Mouse (Mus musculus): ENCODE measurements at regions not wholly inside any gene's neighbourhood (a gene's known extent, or its start where the extent isn't known, plus 50 kb on each side); places are given as distances from the start of the nearest gene placed in this dataset.

- Histone ChIP-seq H3K4me1 (ENCODE audit: insufficient read depth, low read length) (no peaks in the 10 kb centered on the region), H3K4me2 (ENCODE audit: low read depth, low read length, poor library complexity, severe bottlenecking) (no peak overlapping the region), H3K9me3 (ENCODE audit: low read length) (no peaks in the 10 kb centered on the region), H3K9ac (replicated peaks; ENCODE audit: low read length, poor library complexity, severe bottlenecking) (no peak overlapping the region), H3K4me3 (ENCODE audit: low read depth, low read length) (no peak overlapping the region), H3K36me3 (ENCODE audit: insufficient read depth, low read length) (no peaks in the 10 kb centered on the region), H3K27ac (ENCODE audit: low read depth, low read length) (no peak overlapping the region), H3K27me3 (ENCODE audit: insufficient read depth, low read length) (no peaks in the 10 kb centered on the region)
- 91% methylated on average over 7 of the region's 7 CpGs for WGBS
- ATAC-seq (ENCODE audit: low FRiP score) = no peak
- TF ChIP-seq CTCF (IDR thresholded peaks at IDR 0.05) = no peak
- no peak for DNase-seq (ENCODE audit: low spot score)
Measured at GRCm38 (mm10) chr2:51033881-51034280, 115.0 kb downstream of the Rnd3 start.

GRCm38 (mm10) chr2:51022479-51022878 lies 126.4 kb downstream of the Rnd3 start:
- no peak overlapping the region for H3K4me2 ChIP-seq (ENCODE audit: low read depth, low read length, poor library complexity, severe bottlenecking)
- no peaks in the 10 kb centered on the region for H3K4me1 ChIP-seq (ENCODE audit: insufficient read depth, low read length)
- H3K9ac ChIP-seq (replicated peaks; ENCODE audit: low read length, poor library complexity, severe bottlenecking) = no peak overlapping the region
- no peak for TF ChIP-seq CTCF (IDR thresholded peaks at IDR 0.05)
- 79% methylated on average over 2 of the region's 2 CpGs for WGBS
- H3K9me3 ChIP-seq (ENCODE audit: low read length) = no peaks in the 10 kb centered on the region
- no peak overlapping the region for H3K27ac ChIP-seq (ENCODE audit: low read depth, low read length)
- H3K4me3 ChIP-seq (ENCODE audit: low read depth, low read length) = no peak overlapping the region
- no peak for DNase-seq (ENCODE audit: low spot score)
- no peaks in the 10 kb centered on the region for H3K36me3 ChIP-seq (ENCODE audit: insufficient read depth, low read length)
- H3K27me3 ChIP-seq (ENCODE audit: insufficient read depth, low read length) = no peaks in the 10 kb centered on the region
- ATAC-seq (ENCODE audit: low FRiP score) = no peak

GRCm38 (mm10) chr2:51016129-51016402 lies 132.8 kb downstream of the Rnd3 start:
- 79% methylated on average over 5 of the region's 5 CpGs for WGBS
- DNase-seq (ENCODE audit: low spot score) = no peak
- no peak for TF ChIP-seq CTCF (IDR thresholded peaks at IDR 0.05)

GRCm38 (mm10) chr2:51015360-51016128 lies 133.4 kb downstream of the Rnd3 start:
- WGBS = 66% methylated on average over 7 of the region's 7 CpGs
- H3K9ac ChIP-seq (replicated peaks; ENCODE audit: low read length, poor library complexity, severe bottlenecking) = no peak overlapping the region
- H3K4me3 ChIP-seq (ENCODE audit: low read depth, low read length) = no peak overlapping the region
- H3K9me3 ChIP-seq (ENCODE audit: low read length) = no peaks in the 10 kb centered on the region
- H3K4me2 ChIP-seq (ENCODE audit: low read depth, low read length, poor library complexity, severe bottlenecking) = no peak overlapping the region
- ATAC-seq (ENCODE audit: low FRiP score) (no peak), DNase-seq (ENCODE audit: low spot score) (no peak)
- no peak overlapping the region for H3K27ac ChIP-seq (ENCODE audit: low read depth, low read length)
- no peaks in the 10 kb centered on the region for H3K27me3 ChIP-seq (ENCODE audit: insufficient read depth, low read length)
- no peak for TF ChIP-seq CTCF (IDR thresholded peaks at IDR 0.05)
- H3K4me1 ChIP-seq (ENCODE audit: insufficient read depth, low read length) = no peaks in the 10 kb centered on the region
- no peaks in the 10 kb centered on the region for H3K36me3 ChIP-seq (ENCODE audit: insufficient read depth, low read length)

More at GRCm38 (mm10) chr2:51016129-51016402, 132.8 kb downstream of the Rnd3 start:
- Histone ChIP-seq H3K9ac (replicated peaks; ENCODE audit: low read length, poor library complexity, severe bottlenecking) (no peak overlapping the region), H3K27me3 (ENCODE audit: insufficient read depth, low read length) (no peaks in the 10 kb centered on the region), H3K36me3 (ENCODE audit: insufficient read depth, low read length) (no peaks in the 10 kb centered on the region), H3K9me3 (ENCODE audit: low read length) (no peaks in the 10 kb centered on the region), H3K4me2 (ENCODE audit: low read depth, low read length, poor library complexity, severe bottlenecking) (no peak overlapping the region), H3K4me3 (ENCODE audit: low read depth, low read length) (no peak overlapping the region), H3K4me1 (ENCODE audit: insufficient read depth, low read length) (no peaks in the 10 kb centered on the region), H3K27ac (ENCODE audit: low read depth, low read length) (no peak overlapping the region)
- ATAC-seq (ENCODE audit: low FRiP score) = no peak

GRCm38 (mm10) chr2:51014232-51014631 lies 134.7 kb downstream of the Rnd3 start:
- H3K27me3 ChIP-seq (ENCODE audit: insufficient read depth, low read length) = no peaks in the 10 kb centered on the region
- no peaks in the 10 kb centered on the region for H3K9me3 ChIP-seq (ENCODE audit: low read length)
- no peak for TF ChIP-seq CTCF (IDR thresholded peaks at IDR 0.05)
- H3K27ac ChIP-seq (ENCODE audit: low read depth, low read length) = no peak overlapping the region
- H3K4me3 ChIP-seq (ENCODE audit: low read depth, low read length) = no peak overlapping the region
- H3K4me2 ChIP-seq (ENCODE audit: low read depth, low read length, poor library complexity, severe bottlenecking) = no peak overlapping the region
- DNase-seq (ENCODE audit: low spot score) (no peak), ATAC-seq (ENCODE audit: low FRiP score) (no peak)
- no peaks in the 10 kb centered on the region for H3K36me3 ChIP-seq (ENCODE audit: insufficient read depth, low read length)
- H3K9ac ChIP-seq (replicated peaks; ENCODE audit: low read length, poor library complexity, severe bottlenecking) = no peak overlapping the region
- H3K4me1 ChIP-seq (ENCODE audit: insufficient read depth, low read length) = no peaks in the 10 kb centered on the region

GRCm38 (mm10) chr2:51013090-51013489 lies 135.8 kb downstream of the Rnd3 start:
- Histone ChIP-seq H3K9me3 (ENCODE audit: low read length) (no peaks in the 10 kb centered on the region), H3K27ac (ENCODE audit: low read depth, low read length) (no peak overlapping the region), H3K9ac (replicated peaks; ENCODE audit: low read length, poor library complexity, severe bottlenecking) (no peak overlapping the region), H3K4me2 (ENCODE audit: low read depth, low read length, poor library complexity, severe bottlenecking) (no peak overlapping the region), H3K4me1 (ENCODE audit: insufficient read depth, low read length) (no peaks in the 10 kb centered on the region), H3K4me3 (ENCODE audit: low read depth, low read length) (no peak overlapping the region), H3K36me3 (ENCODE audit: insufficient read depth, low read length) (peaks cover 1% of the 10 kb centered on the region; the same call in 1 of the 2 replicates), H3K27me3 (ENCODE audit: insufficient read depth, low read length) (no peaks in the 10 kb centered on the region)
- 82% methylated on average over 2 of the region's 2 CpGs for WGBS
- ATAC-seq (ENCODE audit: low FRiP score) (no peak), DNase-seq (ENCODE audit: low spot score) (no peak)
- TF ChIP-seq CTCF (IDR thresholded peaks at IDR 0.05) = no peak

All from midbrain, postnatal 0 days (tissue).